In genomic region chr1:129595447-129595846, GRCm38 (mm10) we compare ENCODE assay signal across 13 mouse cellular contexts.
"Had no signal": no experiment of that assay in that cellular context is flagged by ENCODE, and none has a peak within 500 bp of the region (broad histone marks: within the 10 kb centered on the region; RNA-seq: fewer than 3 reads in every experiment).

No protein-coding gene starts in this region.

- H3K36me3 ChIP-seq: intestine, embryonic 15.5 days; limb, embryonic 13.5 days; midbrain, embryonic 12.5 days; neural tube, embryonic 13.5 days had no signal

- H3K27ac ChIP-seq: intestine, embryonic 15.5 days; layer of hippocampus, adult 2 months; limb, embryonic 13.5 days; liver, embryonic 14.5 days; midbrain, embryonic 12.5 days; neural tube, embryonic 13.5 days had no signal

- DNase-seq: left cerebral cortex, postnatal 4 days; lung, adult 18-20 months; retina, postnatal 1 day; right cerebral cortex, postnatal 4 days; spleen, adult 18-20 months; thymus, postnatal 36 days had no signal

- H3K9ac ChIP-seq: intestine, embryonic 15.5 days; limb, embryonic 13.5 days; liver, embryonic 14.5 days; midbrain, embryonic 12.5 days; neural tube, embryonic 13.5 days had no signal

- H3K4me3 ChIP-seq: intestine, embryonic 15.5 days; layer of hippocampus, adult 2 months; limb, embryonic 13.5 days; midbrain, embryonic 12.5 days; neural tube, embryonic 13.5 days had no signal

- H3K27me3 ChIP-seq: intestine, embryonic 15.5 days; limb, embryonic 13.5 days; midbrain, embryonic 12.5 days; neural tube, embryonic 13.5 days had no signal

- H3K9me3 ChIP-seq: intestine, embryonic 15.5 days; limb, embryonic 13.5 days; midbrain, embryonic 12.5 days; neural tube, embryonic 13.5 days had no signal

- H3K4me2 ChIP-seq: intestine, embryonic 15.5 days; limb, embryonic 13.5 days; midbrain, embryonic 12.5 days; neural tube, embryonic 13.5 days had no signal

- ATAC-seq: intestine, embryonic 15.5 days; midbrain, embryonic 16.5 days had no signal

- H3K4me1 ChIP-seq: intestine, embryonic 15.5 days; limb, embryonic 13.5 days; midbrain, embryonic 12.5 days; neural tube, embryonic 13.5 days had no signal
